Mouse (Mus musculus) stomach, postnatal 0 days (tissue): ENCODE measurements at regions not wholly inside any gene's neighbourhood (a gene's known extent, or its start where the extent isn't known, plus 50 kb on each side); places are given as distances from the start of the nearest gene placed in this dataset.

Experiments
- CTCF ChIP-seq: IDR thresholded peaks from 2 replicates; pipeline ENCODE4 v1.5.1; 2016; ENCODE audit warnings: antibody characterized with exemption, low read depth, mild to moderate bottlenecking, moderate library complexity
- EP300 ChIP-seq: optimal IDR thresholded peaks from 2 replicates; pipeline ENCODE3; 2016; ENCODE audit warnings: antibody characterized with exemption

DNA sequence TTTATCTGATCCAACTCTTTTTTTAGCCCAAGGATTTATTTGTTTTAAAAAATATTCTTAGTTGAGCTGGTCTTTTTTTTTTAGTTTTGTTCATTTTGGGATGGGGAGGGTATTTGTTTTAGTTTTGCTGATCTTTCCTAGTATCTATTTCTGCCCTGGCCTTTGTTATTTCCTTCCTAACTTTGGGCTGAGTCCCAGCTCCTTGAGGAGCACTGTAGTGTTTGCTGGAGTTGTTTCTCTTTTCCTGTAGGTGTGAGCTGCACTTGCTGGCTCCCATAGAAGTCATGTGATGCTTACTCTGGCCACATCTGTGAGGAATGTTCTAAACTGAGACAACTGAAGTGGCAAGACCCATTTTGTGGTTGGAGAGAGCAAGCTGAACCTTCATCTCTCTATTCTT is 508.5 kb upstream of the Nrp1 start:
- TF ChIP-seq EP300: no peak
- TF ChIP-seq CTCF: no peak
